15 mouse cellular contexts compared by ENCODE assay signal in the genomic region with DNA sequence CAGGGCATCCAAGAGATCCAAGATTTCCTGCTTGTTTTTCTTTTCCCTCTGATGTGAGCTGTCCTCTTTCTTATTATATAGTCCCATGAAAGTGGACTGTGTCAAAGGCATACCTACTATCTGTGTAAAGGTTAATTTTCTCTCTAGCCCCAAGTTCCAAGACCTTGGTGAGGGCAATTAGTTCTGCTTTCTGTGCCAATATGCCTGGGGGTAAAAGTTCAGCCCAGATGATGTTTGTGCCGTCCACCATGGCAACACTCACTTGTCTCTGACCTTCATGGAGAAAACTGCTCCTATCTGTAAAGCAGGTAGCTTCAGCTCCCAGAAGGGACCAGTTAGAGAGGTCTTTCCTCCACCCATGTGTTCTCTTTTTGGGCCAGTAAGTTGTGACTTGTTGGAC.
"Had no signal": no experiment of that assay in that cellular context is flagged by ENCODE, and none has a peak within 500 bp of the region (broad histone marks: within the 10 kb centered on the region; RNA-seq: fewer than 3 reads in every experiment).

No protein-coding gene starts in this region.

- DNase-seq: retina, postnatal 1 day; right cerebral cortex, adult 18-20 months; right cerebral cortex, postnatal 14 days; right cerebral cortex, postnatal 25 days; right cerebral cortex, postnatal 4 days; spleen, adult 18-20 months; thymus, adult 18-20 months; thymus, adult 2 months; thymus, postnatal 14 days; thymus, postnatal 25 days; thymus, postnatal 36 days; thymus, postnatal 4 days had no signal

- H3K4me3 ChIP-seq: neural tube, embryonic 15.5 days; stomach, embryonic 15.5 days had no signal

- H3K4me2 ChIP-seq: neural tube, embryonic 15.5 days; stomach, embryonic 15.5 days had no signal

- H3K9me3 ChIP-seq: neural tube, embryonic 15.5 days; stomach, embryonic 15.5 days had no signal

- H3K36me3 ChIP-seq: neural tube, embryonic 15.5 days; stomach, embryonic 15.5 days had no signal

- H3K27ac ChIP-seq: neural tube, embryonic 15.5 days; stomach, embryonic 15.5 days; stomach, postnatal 0 days had no signal

- H3K4me1 ChIP-seq: neural tube, embryonic 15.5 days; stomach, embryonic 15.5 days had no signal

- H3K9ac ChIP-seq: neural tube, embryonic 15.5 days; stomach, embryonic 15.5 days had no signal

- H3K27me3 ChIP-seq: neural tube, embryonic 15.5 days; stomach, embryonic 15.5 days had no signal
